8 mouse cellular contexts compared by ENCODE assay signal in genomic region chr16:20240468-20241414, GRCm38 (mm10). TPM values are rescaled to one million over a fixed set of nuclear protein-coding genes. Genes with fewer than 3 reads are reported as not detected.
DNase-seq lines count a peak whose midpoint lies in the region; ATAC-seq and TF ChIP-seq lines count a peak whose summit lies in the region.

Gene Map6d1, minus strand, starts transcription at chr16:20241358.

- 0 out of 2 replicates have a peak, but pooled peaks cover 2% of the 10 kb centered on the region for H3K36me3 ChIP-seq in forebrain, embryonic 10.5 days (replicated peaks)
- H3K36me3 ChIP-seq in heart, postnatal 0 days (replicated peaks; ENCODE audit: control insufficient read depth, insufficient read depth, low read length), result no peaks in the 10 kb centered on the region

- no peak for TF ChIP-seq EP300 in heart, postnatal 0 days (IDR thresholded peaks at IDR 0.05; ENCODE audit: low read depth)

- peaks cover 39% of the 10 kb centered on the region for H3K27me3 ChIP-seq in forebrain, embryonic 10.5 days (ENCODE audit: poor library complexity, severe bottlenecking)
- peaks cover 12% of the 10 kb centered on the region for H3K27me3 ChIP-seq in heart, postnatal 0 days (ENCODE audit: control insufficient read depth, insufficient read depth, low read length)

- peak within 1 kb of the TSS; percentile 91 for H3K4me2 ChIP-seq in heart, postnatal 0 days (ENCODE audit: low read depth, low read length)

- peak within 1 kb of the TSS; percentile 45 for H3K9ac ChIP-seq in heart, postnatal 0 days (replicated peaks; ENCODE audit: low read depth, low read length)

- ATAC-seq in heart, postnatal 0 days (ENCODE audit: insufficient read depth, low read depth), result peak; percentile 70

- peak; percentile 71 for DNase-seq in Muller cell, postnatal 12 days (ENCODE audit: inconsistent ontology term)
- peak; percentile 91 for DNase-seq in brain, adult 2 months (ENCODE audit: low read depth, low spot score)
- peak; percentile 62 for DNase-seq in forebrain, embryonic 10.5 days (ENCODE audit: extremely low spot score, low spot score)
- DNase-seq in heart, postnatal 0 days (ENCODE audit: low spot score), result peak; percentile 7
- peak; percentile 63 to 64 for DNase-seq in layer of hippocampus, postnatal 14 days (ENCODE audit: low spot score in 2 of 2)
- peak; percentile 17 for DNase-seq in lung, postnatal 14 days
- DNase-seq in retina, postnatal 7 days (ENCODE audit: low read depth, low spot score), result peak; percentile 24
- no peak for DNase-seq in adipocyte (ENCODE audit: low spot score)

- peak within 1 kb of the TSS; percentile 85 for H3K4me3 ChIP-seq in forebrain, embryonic 10.5 days
- peak within 1 kb of the TSS; percentile 61 for H3K4me3 ChIP-seq in heart, postnatal 0 days (ENCODE audit: low read depth, low read length)

- H3K4me1 ChIP-seq in forebrain, embryonic 10.5 days, result peaks cover 26% of the 10 kb centered on the region
- H3K4me1 ChIP-seq in heart, postnatal 0 days (ENCODE audit: control insufficient read depth, insufficient read depth), result no peaks in the 10 kb centered on the region

- peak within 1 kb of the TSS; percentile 87 for H3K27ac ChIP-seq in forebrain, embryonic 10.5 days
- no peak within 1 kb of the TSS for H3K27ac ChIP-seq in heart, postnatal 0 days (ENCODE audit: low read depth)

- no peak for TF ChIP-seq CTCF in heart, postnatal 0 days (IDR thresholded peaks at IDR 0.05; ENCODE audit: low read depth)

- no peaks in the 10 kb centered on the region for H3K9me3 ChIP-seq in forebrain, embryonic 10.5 days
- H3K9me3 ChIP-seq in heart, postnatal 0 days (replicated peaks; ENCODE audit: control insufficient read depth, low read length), result no peaks in the 10 kb centered on the region

- under 1% methylated on average over 90 of the region's 90 CpGs for WGBS in forebrain, embryonic 10.5 days
- 2% methylated on average over 90 of the region's 90 CpGs for WGBS in heart, postnatal 0 days

RNA-seq across cellular contexts. Expression of gene Map6d1, which starts in this region (rescaled TPM):
- 1.0 and 1.6 TPM in 2 replicates for polyA plus RNA-seq in forebrain, embryonic 10.5 days (2016; fragmentation: Nextera tagmentation; extraction: Ambion mirVana)
- 0.19 and 1.9 TPM in 2 replicates for total RNA-seq in heart, postnatal 0 days (2014; rRNA removed; ENCODE audit: low replicate concordance)
- polyA plus RNA-seq in heart, postnatal 0 days (2015; fragmentation: Nextera tagmentation; extraction: Ambion mirVana), result 0.18 and 0.19 TPM in 2 replicates
- 10 to 100 TPM; 34.0 to 34.6 TPM for total RNA-seq in layer of hippocampus, postnatal 14 days (2021)

Comparison
In these comparisons a context has a peak if more than half of its experiments do, and no peak if none do; other contexts are left out.
1. RNA of gene Map6d1 (total RNA-seq): 34.0 to 34.6 TPM in layer of hippocampus, postnatal 14 days; 0.19 to 1.9 TPM in heart, postnatal 0 days; every median in the first group is over 10 times any median in the second.